Mouse (Mus musculus) cerebellum, adult 2 months (tissue): ENCODE measurements around the gene Vps8. TPM values are rescaled to one million over a fixed set of nuclear protein-coding genes. Genes with fewer than 3 reads are reported as not detected.

ENCODE experiments used
- DNase-seq, 2 experiments: peaks; one replicate each; pipeline ENCODE4 v3.0.0; 2021
- H3K27ac ChIP-seq: fragments of 200-500 bp; 2 replicates; pipeline ENCODE4 v1.5.1; 2012; ENCODE audit warnings: low read length, control low read depth, inconsistent platforms; ENCODE audit not compliant: insufficient read depth
- H3K27me3 ChIP-seq: fragments of 200-500 bp; 2 replicates; pipeline ENCODE4 v1.6.1; 2012; ENCODE audit warnings: inconsistent platforms, mild to moderate bottlenecking, low read length, moderate library complexity; ENCODE audit not compliant: control insufficient read depth, insufficient read depth
- H3K4me1 ChIP-seq: fragments of 200-500 bp; 2 replicates; pipeline ENCODE4 v1.6.1; 2011; ENCODE audit warnings: low read length; ENCODE audit not compliant: control insufficient read depth, insufficient read depth
- H3K4me3 ChIP-seq: fragments of 200-500 bp; replicated peaks from 2 replicates; pipeline ENCODE3; 2011; ENCODE audit warnings: mild to moderate bottlenecking, low read depth, low read length, control low read depth; ENCODE audit not compliant: insufficient read depth
- CTCF ChIP-seq: fragments of 200-500 bp; IDR thresholded peaks from 2 replicates; pipeline ENCODE4 v1.5.1; 2011; ENCODE audit warnings: low read depth, mild to moderate bottlenecking, control low read depth, low read length, moderate library complexity, borderline replicate concordance; ENCODE audit not compliant: insufficient read depth
- POLR2A ChIP-seq: fragments of 200-500 bp; IDR thresholded peaks from 2 replicates; pipeline ENCODE4 v1.6.1; 2011; ENCODE audit warnings: low read length, control low read depth, borderline replicate concordance; ENCODE audit not compliant: insufficient read depth
- WGBS: fragments of 180-500 bp; shearing (Covaris S2); methylation state at CpG from one replicate; pipeline ENCODE4 v1.1.7; 2018; 5-methylcytosine and 5-hydroxymethylcytosine counted together
- polyA plus RNA-seq: library from polyadenylated mRNA; depleted of rRNA; stranded (reverse); fragments of >200 nt; gene quantifications from 2 replicates; pipeline ENCODE4 v1.2.3, GENCODE M21; 2012

The Vps8 gene
- polyA plus RNA-seq, 1 experiment, result 26.3 TPM

DNA sequence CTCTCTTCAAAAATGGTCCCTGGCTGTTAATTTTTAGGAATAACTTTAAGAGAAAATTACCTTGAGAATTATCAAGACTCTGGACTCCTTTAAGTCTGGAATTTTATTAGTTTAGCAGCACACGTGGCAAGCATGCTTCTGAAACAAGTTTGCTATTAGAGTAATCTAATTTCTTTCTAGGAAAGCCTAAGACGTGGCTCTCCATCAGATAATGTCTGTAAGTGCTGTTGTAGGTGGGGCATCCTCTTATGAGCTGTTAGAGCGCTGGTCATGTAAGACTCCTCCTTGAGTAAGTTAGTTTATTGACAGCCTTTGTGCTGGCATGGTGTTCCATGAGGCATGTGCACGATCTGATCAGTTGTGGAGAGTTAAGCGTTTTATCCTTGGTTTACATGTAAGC is 5.2 kb downstream of the Vps8 start:
- TF ChIP-seq POLR2A (no peak), CTCF (no peak)
- 85% methylated on average over 5 of the region's 5 CpGs for WGBS
- no peak for DNase-seq

DNA sequence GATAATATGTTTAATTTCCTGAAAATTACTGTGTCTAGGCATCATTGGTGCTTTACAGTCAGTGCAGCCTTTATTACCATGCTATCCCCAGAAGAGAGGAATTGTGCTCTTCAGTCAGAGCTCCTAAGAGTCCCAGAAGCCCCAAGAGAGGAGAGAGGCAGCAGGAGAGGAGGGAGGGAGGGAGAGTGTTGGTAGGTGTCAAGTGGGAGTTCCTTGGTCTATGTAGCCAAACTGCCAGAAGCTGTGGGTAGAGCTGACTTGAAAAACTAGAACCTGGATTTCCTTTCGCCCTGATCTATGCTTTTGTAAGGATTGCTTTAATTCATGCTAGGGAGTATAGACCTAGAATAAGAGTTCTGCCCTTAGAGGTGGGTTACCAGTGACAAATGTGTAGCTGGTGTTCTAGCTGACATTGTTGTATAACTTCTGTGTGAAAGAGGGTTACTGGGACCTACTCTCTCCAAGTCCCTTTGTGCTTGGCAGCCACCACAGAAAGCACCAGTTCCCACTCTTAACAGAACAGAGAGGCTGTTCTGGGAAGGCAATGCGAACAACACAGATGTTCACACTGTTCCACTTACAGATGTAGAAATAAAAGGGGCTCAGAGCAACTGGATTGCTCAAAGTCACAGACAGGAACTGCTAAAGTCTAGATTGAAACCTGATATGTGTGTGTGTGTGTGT is 7.6 kb downstream of the Vps8 start:
- H3K27me3 ChIP-seq, result no peaks in the 10 kb centered on the region
- 94% methylated on average over 2 of the region's 2 CpGs for WGBS
- TF ChIP-seq POLR2A (no peak), CTCF (no peak)
- no peaks in the 10 kb centered on the region for H3K4me1 ChIP-seq
- DNase-seq, result no peak
- no peak overlapping the region; the same call in 1 of the 2 replicates for H3K27ac ChIP-seq
- H3K4me3 ChIP-seq, result no peak overlapping the region

More for the DNA sequence above, 5.2 kb downstream of the Vps8 start:
- no peaks in the 10 kb centered on the region for H3K4me1 ChIP-seq
- H3K4me3 ChIP-seq, result no peak overlapping the region
- H3K27me3 ChIP-seq, result no peaks in the 10 kb centered on the region
- no peak overlapping the region for H3K27ac ChIP-seq

DNA sequence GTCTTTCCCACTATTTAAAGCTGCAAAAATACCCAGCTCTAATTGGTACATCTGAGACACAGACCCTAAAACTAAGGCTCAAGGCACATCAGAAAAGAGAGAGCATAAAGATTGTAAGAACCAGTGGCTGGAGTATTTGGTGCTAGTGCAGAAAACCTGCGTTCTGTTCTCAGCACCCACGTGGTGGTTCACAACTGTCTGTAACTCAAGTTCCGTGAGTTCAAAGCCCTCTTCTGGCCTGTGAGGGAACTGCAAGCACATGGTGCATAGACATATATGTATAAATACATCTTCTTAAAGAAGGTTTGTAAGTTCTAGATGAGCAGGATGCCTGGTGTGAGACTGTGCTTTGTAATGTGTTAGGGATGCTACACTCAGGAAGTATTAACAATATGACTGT is 8.7 kb downstream of the Vps8 start:
- Histone ChIP-seq H3K4me3 (no peak overlapping the region), H3K4me1 (no peaks in the 10 kb centered on the region), H3K27me3 (no peaks in the 10 kb centered on the region), H3K27ac (no peak overlapping the region)
- TF ChIP-seq POLR2A (no peak), CTCF (no peak)
- WGBS, result 84% methylated on average over 3 of the region's 3 CpGs
- DNase-seq, result no peak

DNA sequence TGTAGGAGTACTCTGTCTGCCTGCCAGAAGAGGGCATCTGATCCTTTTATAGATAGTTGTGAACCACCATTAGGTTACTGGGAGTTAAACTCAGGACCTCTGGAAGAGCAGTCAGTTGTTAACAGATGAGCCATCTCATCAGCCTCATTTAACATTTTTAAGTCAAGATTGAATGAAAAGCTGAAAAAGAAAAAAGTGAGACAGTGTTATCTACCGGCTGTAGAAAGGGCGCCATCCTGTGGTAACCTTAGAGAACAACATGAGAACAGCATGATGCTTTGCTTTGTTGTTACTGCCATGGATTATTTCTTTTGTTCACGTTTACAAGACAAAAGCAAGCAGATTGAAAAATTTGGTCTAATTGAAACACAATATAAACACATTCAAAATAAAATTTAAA is 10.6 kb downstream of the Vps8 start:
- Histone ChIP-seq H3K27ac (no peak overlapping the region), H3K4me3 (no peak overlapping the region), H3K4me1 (no peaks in the 10 kb centered on the region), H3K27me3 (no peaks in the 10 kb centered on the region)
- TF ChIP-seq CTCF (no peak), POLR2A (no peak)
- DNase-seq, result no peak
- WGBS, result 44% methylated on average over 3 of the region's 3 CpGs

DNA sequence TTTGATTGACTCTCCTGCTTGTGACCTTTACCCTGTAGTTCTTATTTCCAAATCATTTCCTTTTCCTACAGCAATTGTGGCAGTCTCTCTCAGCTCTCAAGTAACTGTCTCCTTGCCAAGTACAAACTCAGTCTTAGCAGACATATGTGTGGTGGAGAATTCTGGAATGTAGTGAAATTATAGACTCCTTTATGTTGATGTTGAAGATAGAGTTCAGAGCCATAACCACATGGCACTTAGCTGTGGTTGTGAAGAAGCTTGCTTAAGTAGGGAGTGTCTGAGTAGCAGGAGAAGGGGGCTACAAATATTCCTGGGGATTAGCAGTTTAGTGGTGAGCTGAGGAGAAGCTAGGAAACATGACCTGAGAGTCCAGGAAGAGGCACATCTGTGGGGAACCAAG is 18.1 kb downstream of the Vps8 start:
- TF ChIP-seq CTCF (no peak), POLR2A (no peak)
- H3K27ac ChIP-seq, result no peak overlapping the region
- H3K27me3 ChIP-seq, result no peaks in the 10 kb centered on the region
- DNase-seq, result no peak
- no peaks in the 10 kb centered on the region for H3K4me1 ChIP-seq
- H3K4me3 ChIP-seq, result no peak overlapping the region

DNA sequence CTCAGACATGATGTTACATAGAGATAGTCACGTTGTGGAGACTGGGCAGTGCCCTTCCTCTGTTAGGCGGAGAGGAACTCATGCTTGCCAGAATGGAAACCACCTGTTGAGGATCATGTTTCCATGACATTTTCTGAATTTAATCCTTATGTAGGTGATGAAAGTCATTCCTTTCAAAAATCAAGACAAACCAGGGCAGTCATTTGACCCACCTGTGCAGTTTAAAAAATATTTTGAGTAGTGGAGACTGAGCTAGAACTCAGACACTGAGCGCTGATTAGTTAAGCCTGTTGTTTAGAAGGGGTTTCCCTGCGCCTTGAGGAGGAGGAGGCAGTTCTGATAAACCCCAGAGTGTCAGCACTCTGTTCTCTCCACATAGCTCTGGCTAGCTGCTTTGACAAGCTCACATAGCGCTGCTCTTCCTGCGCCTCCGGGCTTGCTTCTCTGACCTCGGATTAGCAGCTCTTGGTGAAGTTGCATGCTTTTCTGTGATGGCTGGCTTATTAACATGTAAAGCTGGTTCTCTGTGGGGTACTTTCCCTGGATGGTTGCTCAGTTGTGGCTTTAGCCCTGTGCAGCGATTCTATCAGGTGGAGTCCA is 22.2 kb downstream of the Vps8 start:
- no peak for DNase-seq
- Histone ChIP-seq H3K4me1 (no peaks in the 10 kb centered on the region), H3K27me3 (no peaks in the 10 kb centered on the region), H3K4me3 (no peak overlapping the region), H3K27ac (no peak overlapping the region)
- 61% methylated on average over 9 of the region's 9 CpGs for whole genome bisulfite sequencing
- TF ChIP-seq POLR2A (no peak), CTCF (no peak)

DNA sequence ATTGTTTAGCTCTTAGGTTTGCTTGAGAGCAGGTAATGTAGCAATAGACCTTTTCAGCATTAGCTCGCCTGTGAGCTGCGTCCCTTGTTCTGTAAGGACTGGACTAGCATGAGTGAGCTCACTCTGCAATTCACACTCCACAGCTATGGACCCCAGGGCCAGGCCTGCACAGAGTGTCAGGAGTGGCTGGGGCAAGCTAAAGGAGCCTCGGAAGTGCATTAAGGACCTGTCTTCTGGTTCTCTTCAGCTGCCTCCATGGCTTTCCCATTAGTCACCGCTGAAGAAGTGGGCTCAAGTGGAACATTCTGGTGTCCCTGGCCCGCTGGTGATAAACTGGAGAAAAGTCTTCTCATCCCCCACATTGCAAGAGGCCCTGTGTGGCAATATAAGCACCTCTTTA is 24.5 kb downstream of the Vps8 start:
- TF ChIP-seq CTCF (no peak), POLR2A (no peak)
- Histone ChIP-seq H3K27me3 (no peaks in the 10 kb centered on the region), H3K4me3 (no peak overlapping the region), H3K27ac (no peak overlapping the region), H3K4me1 (no peaks in the 10 kb centered on the region)
- DNase-seq, result no peak
- 93% methylated on average over 5 of the region's 5 CpGs for WGBS

DNA sequence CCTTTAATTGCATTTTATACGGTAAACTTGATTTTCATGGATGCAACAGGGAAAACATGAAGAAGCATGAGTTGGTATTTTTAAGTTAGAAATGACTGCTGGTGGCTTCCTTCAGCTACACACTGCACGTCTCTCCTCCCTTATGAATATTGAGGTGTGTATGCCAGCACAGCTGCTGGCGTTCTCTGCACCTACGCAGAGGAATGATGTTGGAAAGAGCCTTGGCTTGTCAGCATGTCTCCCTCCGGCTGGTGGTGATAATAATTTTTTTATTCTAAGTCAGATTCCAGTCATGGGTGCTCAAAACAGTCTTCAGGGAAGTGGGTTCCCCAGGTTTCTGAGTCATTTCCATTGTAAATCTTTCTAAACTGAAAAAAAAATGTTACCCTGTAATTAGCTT is 25.5 kb downstream of the Vps8 start:
- Histone ChIP-seq H3K27ac (no peak overlapping the region), H3K4me1 (no peaks in the 10 kb centered on the region), H3K27me3 (no peaks in the 10 kb centered on the region), H3K4me3 (no peak overlapping the region)
- no peak for TF ChIP-seq CTCF
- TF ChIP-seq POLR2A, result no peak
- DNase-seq, result no peak
- WGBS, result 90% methylated on average over 5 of the region's 5 CpGs
